Mouse (Mus musculus): Measurements from ENCODE around the gene Cox8a. TPM values are rescaled to one million over a fixed set of nuclear protein-coding genes. Genes with fewer than 3 reads are reported as not detected.

The Cox8a gene
- total RNA-seq, 2 experiments from 2014 or later: 1,005 to 1,597 TPM

GRCm38 (mm10) chr19:7224253-7224652 is 6.8 kb upstream of the Cox8a start:
- no peak for DNase-seq (ENCODE audit: low spot score in 2 of 2)

GRCm38 (mm10) chr19:7223488-7223887 is 6.1 kb upstream of the Cox8a start:
- DNase-seq (ENCODE audit: low spot score in 2 of 2): no peak

DNA sequence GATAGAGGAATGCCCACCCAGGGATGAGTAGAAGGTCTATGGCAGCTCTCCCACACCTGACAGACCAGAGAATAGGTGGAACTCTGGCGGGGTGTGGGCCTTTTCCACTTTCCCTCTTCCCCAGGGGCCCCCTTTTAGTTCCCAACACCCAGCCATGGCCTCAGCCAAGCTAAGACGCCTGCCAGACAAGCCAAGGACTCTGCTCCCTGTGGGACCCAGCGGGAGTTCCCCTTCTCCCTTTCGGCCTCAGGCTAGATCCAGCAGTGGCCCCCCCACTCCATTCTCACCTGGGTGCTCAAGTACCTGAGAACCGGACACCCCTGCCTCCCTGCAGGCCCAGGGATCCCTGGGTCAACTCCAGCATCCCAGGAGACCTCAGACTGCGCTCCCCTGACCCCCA is 4.8 kb upstream of the Cox8a start:
- DNase-seq (ENCODE audit: low spot score in 2 of 2): no peak

- no peak for DNase-seq (ENCODE audit: low spot score in 2 of 2)
Observed at GRCm38 (mm10) chr19:7218753-7219152, 1.3 kb upstream of the Cox8a start.

- DNase-seq (ENCODE audit: low spot score in 2 of 2): no peak
Observed at GRCm38 (mm10) chr19:7217926-7218267, 481 bp upstream of the Cox8a start.

DNA sequence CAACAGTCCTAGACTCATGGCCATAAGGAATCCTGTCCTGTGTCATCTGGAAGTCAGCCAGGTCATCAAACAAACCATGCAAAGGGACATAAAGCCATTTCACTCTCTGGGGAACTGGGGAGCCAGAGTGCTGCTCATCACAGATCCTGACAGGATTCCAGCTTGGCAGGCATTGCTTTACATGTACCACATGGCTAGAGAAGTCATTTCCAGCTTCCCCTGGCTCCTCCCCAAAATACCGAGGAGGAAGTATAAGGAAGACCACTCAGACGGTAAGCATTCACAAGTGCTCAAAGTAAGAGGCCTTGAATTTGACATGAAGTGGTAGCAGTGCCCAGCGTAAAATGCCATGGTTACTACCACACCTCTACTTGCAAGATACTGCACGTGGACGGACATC is 2.9 kb downstream of the Cox8a start:
- DNase-seq (ENCODE audit: low spot score in 2 of 2): no peak

DNA sequence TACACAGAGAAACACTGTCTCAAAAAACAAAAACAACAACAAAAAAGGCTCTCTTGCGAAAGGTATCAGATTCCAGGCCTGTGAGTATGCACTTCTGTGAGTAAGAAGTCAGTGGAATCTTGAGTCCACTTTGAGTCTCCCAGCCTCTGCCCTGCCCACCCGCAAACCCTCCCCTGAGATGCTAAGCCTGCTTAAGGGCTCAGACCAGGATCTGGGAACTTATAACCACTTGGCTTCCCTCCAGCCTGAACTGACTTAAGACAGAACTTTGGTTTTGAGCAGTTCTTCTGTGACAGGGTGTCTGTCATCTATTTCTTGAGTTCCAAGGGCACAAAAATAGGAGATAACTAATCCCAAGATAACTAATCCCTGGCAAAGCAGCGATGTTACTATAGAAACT is 4.4 kb downstream of the Cox8a start:
- DNase-seq (ENCODE audit: low spot score in 2 of 2): no peak

- DNase-seq (ENCODE audit: low spot score in 2 of 2): no peak
Observed at GRCm38 (mm10) chr19:7212216-7212615, 5.2 kb downstream of the Cox8a start.

DNA sequence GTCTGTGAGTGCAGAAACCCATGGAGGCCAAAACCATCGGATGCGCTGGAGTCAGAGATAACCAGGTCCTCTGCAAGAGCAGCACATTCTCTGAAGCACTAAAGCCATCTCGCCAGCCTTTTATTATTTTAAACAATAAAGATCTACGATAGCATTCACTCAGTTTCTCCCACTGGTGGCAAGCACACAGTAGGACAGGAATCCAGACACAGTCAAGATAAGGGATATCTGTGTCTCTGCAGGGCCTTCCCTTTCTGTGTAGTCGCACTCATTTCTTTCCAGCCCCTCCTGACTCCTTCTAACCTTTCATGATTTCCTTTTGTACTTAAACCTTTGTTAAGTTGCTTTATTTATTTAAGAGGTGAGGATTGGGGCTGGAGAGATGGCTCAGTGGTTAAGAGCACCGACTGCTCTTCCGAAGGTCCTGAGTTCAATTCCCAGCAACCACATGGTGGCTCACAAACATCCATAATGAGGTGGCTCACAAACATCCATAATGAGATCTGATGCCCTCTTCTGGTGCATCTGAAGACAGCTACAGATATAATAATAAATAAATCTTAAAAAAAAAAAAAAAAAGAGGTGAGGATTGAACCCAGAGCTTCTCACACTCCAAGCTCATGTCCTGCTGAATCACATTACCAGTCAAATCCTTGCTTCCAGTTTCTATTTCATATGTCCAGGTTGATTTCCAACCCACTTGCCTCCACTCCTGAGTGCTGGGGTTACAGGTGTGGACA is 7.3 kb downstream of the Cox8a start:
- DNase-seq (ENCODE audit: low spot score in 2 of 2): no peak

DNA sequence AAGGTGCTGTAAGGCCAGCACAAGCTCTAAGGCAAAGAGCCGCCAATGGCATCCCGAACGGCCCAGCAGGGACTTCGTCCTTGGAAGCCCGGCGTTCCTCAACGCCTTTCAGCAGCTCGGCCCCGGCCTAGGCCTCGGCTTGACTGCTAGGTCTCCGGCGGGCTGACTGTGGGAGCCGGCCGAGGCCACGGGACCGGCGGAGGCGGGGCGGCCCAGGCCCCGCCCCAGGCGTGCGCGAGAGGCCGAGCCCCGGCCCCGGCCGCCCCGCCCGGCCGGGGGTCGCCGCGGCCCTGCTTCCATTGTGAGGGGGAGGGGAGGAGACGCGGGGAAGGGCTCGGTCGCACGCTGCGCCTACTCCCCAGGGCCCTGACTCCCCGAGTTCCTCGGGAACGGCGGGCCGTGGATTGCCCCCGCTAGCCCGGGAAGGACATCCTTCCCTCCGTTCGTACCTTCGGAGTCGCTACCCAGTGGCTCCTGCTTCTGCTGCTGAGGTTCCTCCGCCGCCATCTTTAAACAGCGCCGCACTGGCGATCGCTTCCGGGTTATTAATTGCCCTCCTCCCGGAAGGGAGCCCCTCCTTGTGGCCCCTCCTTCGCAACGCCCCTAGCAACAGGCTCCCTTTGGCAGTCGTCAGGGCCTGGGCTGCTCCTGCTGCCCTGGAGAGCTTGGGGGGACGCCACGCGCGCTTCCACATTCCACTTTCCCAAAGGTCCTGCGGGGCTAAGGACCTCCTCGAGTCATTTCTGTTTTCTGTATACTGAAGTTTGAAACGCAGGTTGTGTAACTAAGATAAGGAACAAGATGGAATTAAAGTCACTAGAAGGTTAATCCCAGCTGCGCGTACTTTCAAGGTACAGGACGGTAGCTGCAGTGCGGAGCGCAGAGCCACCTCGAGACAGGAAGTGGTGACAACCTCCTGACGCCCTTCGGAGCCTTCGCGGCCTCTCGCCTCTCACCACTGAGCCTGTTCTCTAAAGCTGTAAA is 11.4 kb downstream of the Cox8a start, which contains the start of gene Otub1:
TSS of gene Otub1 (minus strand) at position 564 of the 984 bp plus-strand sequence.
- DNase-seq (ENCODE audit: low spot score in 2 of 2): peak; percentile 87 to 89

- no peak for DNase-seq (ENCODE audit: low spot score in 2 of 2)
Observed at GRCm38 (mm10) chr19:7205326-7205725, 12.1 kb downstream of the Cox8a start.

GRCm38 (mm10) chr19:7204898-7205297 is 12.5 kb downstream of the Cox8a start:
- DNase-seq (ENCODE audit: low spot score in 2 of 2): no peak

DNA sequence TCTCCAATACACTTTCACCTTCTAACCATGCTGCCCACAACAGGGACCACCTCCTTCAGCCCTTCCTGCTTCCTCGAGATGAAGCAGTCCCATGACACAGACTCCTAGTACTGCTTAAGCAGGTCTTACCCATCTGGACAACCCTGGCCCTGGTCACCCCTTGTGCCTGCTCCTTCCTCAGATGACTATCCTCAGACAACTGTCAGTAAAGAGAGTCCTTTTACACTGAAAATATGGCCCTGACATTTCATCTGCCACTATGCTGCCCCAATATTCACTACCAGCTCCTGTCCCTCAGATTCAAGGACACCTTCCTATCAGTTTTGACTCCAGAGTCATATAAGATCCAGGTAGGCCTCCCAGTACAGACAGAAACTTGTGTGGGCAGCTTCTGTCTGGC is 17.0 kb downstream of the Cox8a start:
- no peak for DNase-seq (ENCODE audit: low spot score in 2 of 2)

GRCm38 (mm10) chr19:7199089-7199488 is 18.3 kb downstream of the Cox8a start:
- DNase-seq (ENCODE audit: low spot score in 2 of 2): no peak

GRCm38 (mm10) chr19:7197445-7197844 is 20.0 kb downstream of the Cox8a start:
- DNase-seq (ENCODE audit: low spot score in 2 of 2): no peak

- peak in 1 of 2 experiments; percentile 44 for DNase-seq (ENCODE audit: low spot score in 2 of 2)
Observed at GRCm38 (mm10) chr19:7196741-7197270, 20.6 kb downstream of the Cox8a start.

DNA sequence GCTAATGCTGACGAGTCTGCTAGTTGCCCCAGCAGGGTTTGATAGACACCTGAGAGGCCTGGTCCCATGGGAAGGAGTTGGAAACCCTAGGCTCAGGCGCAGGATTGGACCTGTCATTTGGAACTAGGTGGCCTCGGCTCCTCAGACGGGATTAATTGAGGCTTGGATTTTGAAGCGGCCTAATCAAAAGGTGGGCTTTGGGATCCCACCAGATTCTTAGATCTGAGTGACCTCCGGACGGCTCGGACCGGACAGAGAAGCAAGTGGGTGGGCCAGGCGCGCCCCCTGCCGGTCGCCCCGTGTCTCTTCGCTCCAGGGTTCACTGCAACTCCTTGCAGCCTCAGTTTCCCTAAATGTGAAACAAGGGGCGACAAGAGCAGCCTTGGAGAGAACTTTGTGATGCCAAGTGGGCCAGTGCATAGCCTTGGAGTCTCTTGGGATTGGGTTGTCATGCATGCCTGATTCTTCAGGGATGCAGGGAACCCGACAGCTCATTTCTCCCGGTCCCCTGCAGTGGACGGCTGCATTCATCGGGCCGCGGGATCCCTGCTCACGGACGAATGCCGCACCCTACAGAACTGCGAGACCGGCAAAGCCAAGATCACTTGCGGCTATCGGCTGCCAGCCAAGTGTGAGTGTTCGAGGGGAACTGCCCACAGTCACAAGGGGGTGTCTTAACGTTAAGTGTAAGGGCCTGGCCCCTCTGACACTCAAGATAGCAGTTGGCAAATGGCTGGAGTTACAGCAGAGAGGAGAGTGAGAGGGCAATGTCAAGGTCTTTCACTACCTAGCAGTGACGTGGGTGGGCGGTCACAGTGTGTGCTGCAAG is 21.3 kb downstream of the Cox8a start:
- peak; percentile 72 to 77 for DNase-seq (ENCODE audit: low spot score in 2 of 2)

GRCm38 (mm10) chr19:7192561-7192967 is 24.9 kb downstream of the Cox8a start:
- no peak for DNase-seq (ENCODE audit: low spot score in 2 of 2)

- no peak for DNase-seq (ENCODE audit: low spot score in 2 of 2)
Observed at GRCm38 (mm10) chr19:7191639-7192038, 25.8 kb downstream of the Cox8a start.

- no peak for DNase-seq (ENCODE audit: low spot score in 2 of 2)
Observed at GRCm38 (mm10) chr19:7190986-7191385, 26.4 kb downstream of the Cox8a start.

GRCm38 (mm10) chr19:7189026-7189425 is 28.4 kb downstream of the Cox8a start:
- DNase-seq (ENCODE audit: low spot score in 2 of 2): no peak
